Mouse (Mus musculus): ENCODE measurements around the gene Rps6ka5. TPM values are rescaled to one million over a fixed set of nuclear protein-coding genes. Genes with fewer than 3 reads are reported as not detected.
A peak's percentile ranks its signal among the peaks of the same experiment; 100 is the strongest.

The Rps6ka5 gene
- 1.4 and 1.6 TPM in 2 replicates for polyA plus RNA-seq (2015; fragmentation: Nextera tagmentation; extraction: Ambion mirVana)

DNA sequence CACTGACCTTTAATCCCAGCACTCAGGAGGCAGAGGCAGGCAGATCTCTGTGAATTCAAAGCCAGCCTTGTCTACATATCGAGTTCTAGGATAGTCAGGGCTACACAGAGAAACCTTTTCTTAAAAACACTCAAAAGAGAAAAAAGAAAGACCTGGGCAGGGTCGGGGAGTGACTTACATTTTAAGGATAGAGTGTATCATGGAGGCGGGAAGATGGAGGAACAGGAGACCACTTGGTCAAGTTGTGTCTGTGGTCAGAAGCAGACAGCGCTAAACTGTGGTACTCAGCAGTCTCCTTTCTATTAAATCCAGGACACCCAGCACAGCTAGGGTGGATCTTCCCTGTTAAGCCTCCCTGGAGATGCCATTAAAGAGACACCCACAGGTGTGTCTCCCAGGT, at the start of gene Rps6ka5:
Rps6ka5 (minus strand) TSS at position 333 of the 400 bp plus-strand sequence.
- no peak within 1 kb of the TSS for H3K9ac ChIP-seq

DNA sequence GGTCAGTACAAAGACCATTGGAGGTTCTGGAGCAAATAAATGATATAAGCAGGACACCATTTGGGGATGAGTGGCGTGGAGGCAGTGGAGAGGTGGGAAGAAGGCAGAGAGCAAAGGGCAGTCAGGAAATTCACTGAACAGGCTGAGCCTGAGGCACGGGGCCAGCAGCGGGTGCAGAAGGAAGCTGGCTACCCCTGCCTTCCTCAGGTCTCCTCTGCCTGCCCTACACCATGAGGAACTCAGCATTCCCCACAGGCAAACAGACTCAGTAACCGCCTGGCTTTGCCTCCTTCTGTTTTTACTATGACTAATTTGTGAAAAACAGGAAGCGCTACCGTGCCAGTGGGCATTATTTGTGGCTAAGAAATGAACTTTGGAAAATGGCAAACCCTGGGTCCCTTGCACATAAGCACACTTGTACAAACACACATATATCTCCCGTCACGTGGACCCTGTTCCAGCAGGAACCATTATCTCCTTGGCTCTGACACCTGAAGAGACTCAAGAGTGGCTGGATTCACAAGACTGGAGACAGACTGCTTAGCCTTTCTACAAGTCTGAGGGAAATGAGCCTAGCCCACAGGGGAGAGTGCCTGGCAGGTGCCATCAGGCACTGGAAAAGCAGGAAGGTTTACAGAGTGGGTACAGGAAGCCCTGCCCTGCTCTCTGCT, 49.3 kb upstream of the Rps6ka5 start:
- Histone ChIP-seq H3K27ac (peak overlapping the region; percentile 43; the same call in 1 of the 2 replicates), H3K27me3 (no peaks in the 10 kb centered on the region), H3K4me3 (replicated peaks) (no peak overlapping the region), H3K4me2 (no peak overlapping the region), H3K36me3 (no peaks in the 10 kb centered on the region), H3K9me3 (replicated peaks) (no peaks in the 10 kb centered on the region), H3K9ac (no peak overlapping the region), H3K4me1 (replicated peaks) (peaks cover 5% of the 10 kb centered on the region; the same call in 1 of the 2 replicates)
- ATAC-seq (ENCODE audit: low read depth), result no peak
- WGBS (ENCODE audit: insufficient replicate concordance), result 44% methylated on average over 8 of the region's 8 CpGs
- no peak for DNase-seq

More for the DNA sequence above, at the start of gene Rps6ka5:
- Histone ChIP-seq H3K36me3 (no peaks in the 10 kb centered on the region), H3K4me3 (replicated peaks) (peak within 1 kb of the TSS; percentile 82; the same call in 1 of the 2 replicates), H3K9me3 (replicated peaks) (no peaks in the 10 kb centered on the region), H3K27ac (no peak within 1 kb of the TSS), H3K4me1 (replicated peaks) (peaks cover 31% of the 10 kb centered on the region), H3K4me2 (peak within 1 kb of the TSS; percentile 93), H3K27me3 (no peaks in the 10 kb centered on the region)
- DNase-seq (no peak), ATAC-seq (ENCODE audit: low read depth) (no peak)
- 78% methylated on average over 4 of the region's 4 CpGs for WGBS (ENCODE audit: insufficient replicate concordance)

DNA sequence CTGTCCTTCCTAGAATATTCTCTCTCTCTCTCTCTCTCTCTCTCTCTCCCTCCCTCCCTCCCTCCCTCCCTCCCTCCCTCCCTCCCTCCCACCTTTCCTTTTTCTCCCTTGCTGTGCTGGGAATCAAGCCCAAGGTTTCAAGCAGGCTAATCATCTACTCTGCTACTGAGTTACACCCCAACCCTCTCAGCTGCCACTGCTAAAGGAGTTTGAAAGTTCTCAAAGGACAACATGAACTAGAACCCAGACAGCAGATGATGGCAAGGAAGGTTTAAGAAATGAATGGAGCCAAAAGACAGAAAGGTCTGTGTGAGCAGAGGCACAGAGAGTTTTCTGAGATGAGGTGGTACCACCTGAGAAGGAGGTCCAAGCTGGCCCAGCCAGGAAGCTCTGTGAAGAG, 48.5 kb upstream of the Rps6ka5 start:
- H3K9ac ChIP-seq, result no peak overlapping the region
- no peaks in the 10 kb centered on the region for H3K36me3 ChIP-seq
- no peak overlapping the region for H3K4me3 ChIP-seq (replicated peaks)
- no peaks in the 10 kb centered on the region for H3K9me3 ChIP-seq (replicated peaks)
- no peaks in the 10 kb centered on the region for H3K27me3 ChIP-seq
- no peak overlapping the region for H3K4me2 ChIP-seq
- no peak for ATAC-seq (ENCODE audit: low read depth)
- no peak for DNase-seq
- peaks cover 5% of the 10 kb centered on the region; the same call in 1 of the 2 replicates for H3K4me1 ChIP-seq (replicated peaks)
- H3K27ac ChIP-seq, result no peak overlapping the region

DNA sequence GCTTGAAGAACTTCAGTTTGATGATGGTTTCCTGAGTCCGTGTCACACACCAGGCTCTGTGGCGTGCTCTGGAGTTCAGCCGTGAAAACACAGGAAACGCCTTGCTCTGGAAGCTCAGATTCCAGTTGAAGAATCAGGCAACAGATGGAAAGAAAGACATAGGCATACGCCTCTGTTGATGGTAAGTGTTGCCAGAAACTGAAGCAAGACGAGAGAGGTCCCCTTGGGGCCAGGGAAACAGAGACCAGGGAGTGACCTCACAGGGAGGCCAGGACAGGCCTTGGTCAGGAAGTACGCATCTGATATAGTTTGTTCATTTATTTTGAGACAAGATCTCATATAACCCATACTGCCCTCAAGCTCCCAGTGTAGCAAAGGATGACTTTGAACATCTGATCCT, 48.0 kb upstream of the Rps6ka5 start:
- Histone ChIP-seq H3K27ac (no peak overlapping the region), H3K27me3 (no peaks in the 10 kb centered on the region), H3K4me1 (replicated peaks) (peaks cover 5% of the 10 kb centered on the region; the same call in 1 of the 2 replicates), H3K9me3 (replicated peaks) (no peaks in the 10 kb centered on the region), H3K4me3 (replicated peaks) (no peak overlapping the region), H3K36me3 (no peaks in the 10 kb centered on the region), H3K4me2 (no peak overlapping the region), H3K9ac (no peak overlapping the region)
- ATAC-seq (ENCODE audit: low read depth) (no peak), DNase-seq (no peak)
- WGBS (ENCODE audit: insufficient replicate concordance), result 66% methylated on average over 7 of the region's 7 CpGs

DNA sequence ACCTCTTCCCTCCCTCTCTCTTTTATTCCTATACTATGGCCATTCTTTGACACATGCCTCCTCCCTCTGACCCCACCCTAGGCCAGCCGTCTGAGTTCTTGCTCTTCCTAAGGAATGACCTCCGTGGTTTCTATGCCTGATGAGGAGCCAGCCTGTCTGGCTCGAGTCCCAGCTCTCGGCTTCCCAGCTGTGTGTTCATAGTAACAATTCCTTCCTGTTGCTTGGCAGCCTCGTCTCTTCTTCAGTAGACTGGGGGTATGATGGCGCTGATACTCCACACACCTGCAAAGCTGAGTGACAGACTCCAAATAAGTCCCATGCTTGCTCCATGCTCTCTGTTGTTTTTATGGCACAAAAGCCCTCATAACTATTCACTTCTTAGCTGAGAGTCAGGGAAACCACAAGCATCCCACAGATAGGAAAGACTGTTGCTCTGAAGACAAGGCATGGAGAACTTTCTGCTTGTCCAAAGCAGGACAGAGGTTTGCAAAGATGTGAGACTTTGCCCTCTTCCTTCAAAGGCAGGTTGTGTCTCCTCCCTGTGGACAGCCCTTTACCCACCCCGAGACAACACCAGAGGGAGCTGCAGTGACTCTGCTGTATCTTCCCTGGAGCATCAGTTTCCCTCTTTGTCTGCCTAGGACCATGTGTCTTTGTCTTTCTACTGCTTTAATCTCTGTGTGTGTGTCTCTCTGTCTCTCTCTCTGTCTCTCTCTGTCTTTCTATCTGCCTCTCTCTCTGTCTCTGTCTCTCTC, 45.6 kb upstream of the Rps6ka5 start:
- ATAC-seq (ENCODE audit: low read depth) (no peak), DNase-seq (no peak)
- H3K4me1 ChIP-seq (replicated peaks), result peaks cover 5% of the 10 kb centered on the region; the same call in 1 of the 2 replicates
- H3K27ac ChIP-seq, result no peak overlapping the region
- H3K4me3 ChIP-seq (replicated peaks), result no peak overlapping the region
- no peak overlapping the region for H3K4me2 ChIP-seq
- no peaks in the 10 kb centered on the region for H3K36me3 ChIP-seq
- H3K9ac ChIP-seq, result no peak overlapping the region
- no peaks in the 10 kb centered on the region for H3K9me3 ChIP-seq (replicated peaks)
- no peaks in the 10 kb centered on the region for H3K27me3 ChIP-seq
- 25% methylated on average over 7 of the region's 7 CpGs for WGBS (ENCODE audit: insufficient replicate concordance)

DNA sequence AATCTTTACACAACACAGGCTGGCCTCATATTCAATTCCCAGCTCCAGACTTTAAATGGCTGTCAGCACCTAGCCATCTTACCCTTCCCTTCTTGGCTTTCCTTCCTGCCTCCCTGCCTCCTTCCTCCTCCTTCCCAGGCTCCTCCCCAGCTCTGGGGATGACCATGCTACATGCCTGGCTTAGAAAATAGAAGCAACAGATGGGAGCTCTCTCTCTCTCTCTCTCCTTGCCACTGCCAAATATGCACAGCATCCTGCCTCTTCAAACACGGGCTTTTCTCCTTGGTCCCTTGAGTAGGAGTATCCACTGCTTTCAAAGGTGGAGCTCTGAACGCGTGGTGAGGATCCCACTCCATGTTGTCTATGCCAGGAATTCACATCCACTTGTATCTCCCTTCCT, 44.0 kb upstream of the Rps6ka5 start:
- DNase-seq, result no peak
- Histone ChIP-seq H3K36me3 (no peaks in the 10 kb centered on the region), H3K27ac (no peak overlapping the region), H3K4me2 (no peak overlapping the region), H3K9ac (no peak overlapping the region), H3K4me1 (replicated peaks) (no peaks in the 10 kb centered on the region), H3K4me3 (replicated peaks) (no peak overlapping the region), H3K9me3 (replicated peaks) (no peaks in the 10 kb centered on the region), H3K27me3 (no peaks in the 10 kb centered on the region)
- no peak for ATAC-seq (ENCODE audit: low read depth)
- 68% methylated on average over 3 of the region's 3 CpGs for WGBS (ENCODE audit: insufficient replicate concordance)

DNA sequence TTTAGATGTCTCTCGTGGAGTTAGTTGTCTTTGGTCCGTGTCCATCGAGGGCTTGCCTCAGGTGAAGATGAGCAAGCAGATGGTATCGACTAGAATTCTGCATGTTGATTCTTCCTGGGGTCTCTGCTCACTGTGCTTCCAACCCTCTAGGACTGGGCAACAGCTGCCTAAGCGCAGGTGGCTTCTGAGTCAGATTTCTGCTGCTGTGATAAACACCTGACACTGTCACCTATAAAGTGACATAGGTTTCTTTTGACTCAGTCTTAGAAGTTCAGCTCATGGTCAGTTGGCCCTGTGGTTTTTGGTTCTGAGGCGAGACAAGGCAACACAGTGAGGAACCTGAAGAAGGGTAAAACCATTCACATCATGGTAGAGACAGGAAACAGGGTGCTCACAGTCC, 43.1 kb upstream of the Rps6ka5 start:
- H3K4me1 ChIP-seq (replicated peaks), result 0 out of 2 replicates have a peak, but pooled peaks cover 3% of the 10 kb centered on the region
- DNase-seq, result no peak
- WGBS (ENCODE audit: insufficient replicate concordance), result 74% methylated on average over 6 of the region's 6 CpGs

DNA sequence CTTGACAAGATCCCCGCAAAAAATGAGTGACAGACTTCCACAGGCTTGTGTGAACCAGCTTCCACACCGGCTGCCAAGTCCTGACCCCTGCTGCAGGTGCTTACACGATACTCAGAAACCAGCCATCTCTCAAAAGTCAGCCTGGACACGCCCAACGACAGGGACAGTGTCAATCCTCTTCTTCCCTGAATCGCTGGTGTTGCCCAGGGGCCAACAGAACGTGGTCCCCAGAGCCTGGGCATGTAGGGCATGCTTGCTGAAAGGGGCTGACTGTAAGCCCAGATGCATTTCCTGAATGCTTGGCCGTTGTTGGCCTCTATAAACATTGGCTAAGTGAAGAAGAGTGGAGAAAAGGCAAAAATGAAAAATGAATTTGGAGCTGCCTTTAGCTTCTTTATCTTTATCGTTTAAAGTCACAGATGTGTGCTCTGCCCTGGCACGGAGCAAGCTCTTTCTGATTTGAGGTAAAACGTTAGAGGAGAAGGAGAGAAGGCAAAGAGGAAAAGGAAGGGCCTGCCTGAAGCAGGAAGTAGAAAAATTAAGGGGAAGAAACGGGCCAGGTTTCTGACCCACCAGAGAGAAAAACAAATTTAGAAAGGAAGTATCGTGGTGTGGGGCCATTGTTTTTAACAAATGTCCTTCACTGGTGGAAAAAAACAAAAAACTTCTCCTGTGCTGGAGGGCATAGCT, 37.7 kb upstream of the Rps6ka5 start:
- Histone ChIP-seq H3K9me3 (replicated peaks) (no peaks in the 10 kb centered on the region), H3K27me3 (no peaks in the 10 kb centered on the region), H3K4me3 (replicated peaks) (no peak overlapping the region), H3K9ac (no peak overlapping the region), H3K4me1 (replicated peaks) (peaks cover 10% of the 10 kb centered on the region; the same call in 1 of the 2 replicates), H3K36me3 (no peaks in the 10 kb centered on the region), H3K4me2 (no peak overlapping the region), H3K27ac (no peak overlapping the region)
- WGBS (ENCODE audit: insufficient replicate concordance), result 27% methylated on average over 13 of the region's 13 CpGs
- no peak for DNase-seq
- ATAC-seq (ENCODE audit: low read depth), result no peak

More for the DNA sequence above, 43.1 kb upstream of the Rps6ka5 start:
- Histone ChIP-seq H3K4me3 (replicated peaks) (no peak overlapping the region), H3K27ac (no peak overlapping the region), H3K4me2 (no peak overlapping the region), H3K27me3 (no peaks in the 10 kb centered on the region), H3K36me3 (no peaks in the 10 kb centered on the region), H3K9ac (no peak overlapping the region), H3K9me3 (replicated peaks) (no peaks in the 10 kb centered on the region)
- ATAC-seq (ENCODE audit: low read depth), result no peak

DNA sequence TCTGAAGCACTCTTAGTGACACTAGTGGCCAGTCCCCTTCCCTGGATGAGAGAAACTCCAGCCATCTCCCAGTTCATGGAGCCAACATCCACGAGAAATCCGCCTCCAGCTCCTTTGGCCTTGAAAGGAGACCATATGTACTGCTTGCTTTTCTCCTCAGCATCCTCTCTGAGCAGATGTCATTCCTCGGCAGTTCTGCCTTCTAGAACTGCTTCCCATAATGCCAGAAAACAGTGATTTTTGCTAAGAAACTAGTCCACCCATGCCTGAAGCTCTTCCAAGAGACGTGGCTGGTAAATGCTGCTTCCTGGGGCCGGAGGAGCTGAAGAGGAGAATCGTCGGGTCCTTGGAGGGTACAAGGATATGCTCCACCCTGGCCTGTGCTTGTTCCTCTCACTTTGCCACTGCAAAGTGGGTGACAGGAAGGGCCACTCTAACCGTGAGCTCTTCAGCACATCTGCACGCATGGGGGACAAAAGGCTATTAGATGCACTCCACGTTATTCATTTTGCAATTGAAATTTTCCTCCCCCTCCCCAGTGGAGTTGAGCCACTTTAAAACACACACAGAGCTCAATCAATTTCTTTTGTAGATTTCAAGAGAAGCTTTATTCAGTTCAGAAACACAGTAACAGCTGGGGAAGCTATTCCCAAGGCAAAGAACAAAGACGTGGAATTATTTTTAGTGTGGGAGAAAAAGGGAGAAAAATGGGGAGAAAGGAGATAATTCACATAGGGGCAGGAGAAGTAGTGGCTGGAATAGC, 36.1 kb upstream of the Rps6ka5 start:
- Histone ChIP-seq H3K36me3 (no peaks in the 10 kb centered on the region), H3K27me3 (no peaks in the 10 kb centered on the region), H3K9ac (no peak overlapping the region), H3K4me1 (replicated peaks) (peaks cover 10% of the 10 kb centered on the region; the same call in 1 of the 2 replicates), H3K4me3 (replicated peaks) (no peak overlapping the region), H3K4me2 (no peak overlapping the region), H3K9me3 (replicated peaks) (no peaks in the 10 kb centered on the region), H3K27ac (no peak overlapping the region)
- ATAC-seq (ENCODE audit: low read depth) (no peak), DNase-seq (no peak)
- 53% methylated on average over 11 of the region's 11 CpGs for WGBS (ENCODE audit: insufficient replicate concordance)

DNA sequence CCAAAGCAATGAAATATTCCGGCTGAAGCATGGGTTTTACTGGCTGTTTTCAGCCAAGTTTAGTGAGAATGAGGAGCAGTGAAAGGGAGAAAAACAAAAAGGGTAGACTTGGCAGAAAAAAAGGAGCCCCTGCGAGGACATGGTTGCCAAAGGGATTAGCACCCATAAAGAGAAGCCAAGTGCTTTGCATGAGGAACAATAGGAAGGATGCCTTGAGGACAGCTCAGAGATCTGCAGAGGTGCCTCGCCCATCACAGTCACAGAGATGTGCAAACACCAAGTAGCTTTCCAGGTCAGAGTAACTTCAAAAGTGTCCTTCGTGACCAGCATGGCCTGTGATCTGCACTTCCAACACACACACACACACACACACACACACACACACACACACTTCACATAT, 30.6 kb upstream of the Rps6ka5 start:
- H3K9ac ChIP-seq, result no peak overlapping the region
- H3K4me2 ChIP-seq, result no peak overlapping the region
- 51% methylated on average over 4 of the region's 4 CpGs for WGBS (ENCODE audit: insufficient replicate concordance)
- no peak for ATAC-seq (ENCODE audit: low read depth)
- no peak overlapping the region for H3K27ac ChIP-seq
- no peaks in the 10 kb centered on the region for H3K4me1 ChIP-seq (replicated peaks)
- H3K9me3 ChIP-seq (replicated peaks), result no peaks in the 10 kb centered on the region
- no peak overlapping the region for H3K4me3 ChIP-seq (replicated peaks)
- H3K27me3 ChIP-seq, result no peaks in the 10 kb centered on the region
- no peaks in the 10 kb centered on the region for H3K36me3 ChIP-seq
- DNase-seq, result no peak

DNA sequence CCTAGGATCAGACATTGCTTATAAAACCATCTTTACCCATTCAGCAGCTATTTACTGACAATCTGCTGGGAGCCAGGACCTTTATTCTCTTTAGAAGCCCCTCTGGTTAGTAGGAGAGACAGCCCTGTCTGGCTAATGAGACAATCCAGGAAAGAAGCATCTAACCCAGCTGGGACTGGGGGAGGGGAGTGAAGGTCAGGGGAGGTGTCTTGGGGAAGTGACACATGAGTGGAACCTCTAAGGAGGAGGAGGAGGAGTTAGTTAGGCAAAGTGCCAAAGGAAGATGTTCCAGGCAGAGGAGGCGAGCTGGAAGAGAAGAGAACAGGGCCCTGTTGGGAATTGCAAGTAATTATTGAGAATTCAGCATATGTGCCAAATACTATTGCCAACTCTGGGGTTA, 26.9 kb upstream of the Rps6ka5 start:
- no peaks in the 10 kb centered on the region for H3K36me3 ChIP-seq
- no peaks in the 10 kb centered on the region for H3K9me3 ChIP-seq (replicated peaks)
- H3K27ac ChIP-seq, result no peak overlapping the region
- H3K4me1 ChIP-seq (replicated peaks), result no peaks in the 10 kb centered on the region
- H3K4me3 ChIP-seq (replicated peaks), result no peak overlapping the region
- H3K9ac ChIP-seq, result no peak overlapping the region
- WGBS (ENCODE audit: insufficient replicate concordance), result 41% methylated on average over 1 of the region's 1 CpGs
- H3K27me3 ChIP-seq, result no peaks in the 10 kb centered on the region
- H3K4me2 ChIP-seq, result no peak overlapping the region
- no peak for ATAC-seq (ENCODE audit: low read depth)
- no peak for DNase-seq
